Mouse (Mus musculus): ENCODE measurements around the gene Cdh3. TPM values are rescaled to one million over a fixed set of nuclear protein-coding genes. Genes with fewer than 3 reads are reported as not detected.
"Not testable (repeated sequence)": the region's sequence is repeated elsewhere in the genome, so short reads cannot be mapped to it uniquely, and the experiment has no call there.

Cdh3 gene
- polyA plus RNA-seq, 1 experiment from 2014 or later, result 0.67 TPM

DNA sequence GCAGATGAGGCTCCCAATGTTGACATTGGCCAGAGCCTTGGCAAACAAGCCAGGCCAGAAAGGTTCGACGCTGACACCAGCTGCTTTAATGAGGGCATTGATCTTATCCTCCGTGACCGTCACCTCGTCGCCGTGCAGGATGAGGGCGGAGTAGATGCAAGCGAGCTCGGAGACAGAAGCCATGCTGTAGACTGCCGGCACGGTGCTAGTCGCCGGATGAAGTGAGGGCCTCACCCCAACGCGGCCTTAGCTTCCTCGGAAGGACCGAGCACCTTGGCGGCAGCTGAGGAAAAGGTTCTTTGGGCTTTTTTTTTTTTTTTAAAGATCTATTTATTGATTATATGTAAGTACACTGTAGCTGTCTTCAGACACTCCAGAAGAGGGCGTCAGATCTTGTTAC is 62.5 kb downstream of the Cdh3 start, which contains the start of gene Gm10073:
Gene Gm10073 (minus strand): TSS at position 294 of the 400 bp plus-strand sequence.
- H3K9ac ChIP-seq (ENCODE audit: low read length); H3K27me3 ChIP-seq (replicated peaks; ENCODE audit: control insufficient read depth, insufficient read depth, low read length); H3K9me3 ChIP-seq (replicated peaks; ENCODE audit: control insufficient read depth, low read length); H3K4me2 ChIP-seq (ENCODE audit: low read length); ATAC-seq; H3K4me1 ChIP-seq (ENCODE audit: control insufficient read depth, insufficient read depth, low read length); DNase-seq (ENCODE audit: low spot score); H3K27ac ChIP-seq (ENCODE audit: low read depth, low read length); H3K36me3 ChIP-seq (ENCODE audit: control insufficient read depth, insufficient read depth, low read length); H3K4me3 ChIP-seq (ENCODE audit: low read depth, low read length): not testable (repeated sequence)
- 66% methylated on average over 20 of the region's 20 CpGs for WGBS

DNA sequence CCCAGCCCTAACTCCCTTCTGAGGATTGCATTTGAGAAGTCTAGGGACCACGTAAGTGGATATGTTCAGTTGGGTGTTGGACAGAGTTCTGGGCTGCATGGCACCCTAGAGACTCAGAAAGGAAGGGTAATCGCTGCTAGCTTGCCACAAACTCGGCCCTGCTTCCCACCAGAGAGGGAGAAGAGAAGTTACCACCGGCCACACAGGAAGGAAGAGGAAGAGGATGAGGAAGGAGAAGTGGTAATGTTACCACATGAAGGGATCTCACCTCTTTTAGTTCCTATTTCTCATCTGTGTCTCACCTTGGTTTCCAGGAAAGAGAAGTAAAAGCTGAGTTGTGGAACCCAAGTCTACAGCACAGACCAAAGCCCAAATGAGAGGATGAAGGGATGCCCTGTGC is 63.6 kb downstream of the Cdh3 start:
- H3K9me3 ChIP-seq (replicated peaks; ENCODE audit: control insufficient read depth, low read length), result no peaks in the 10 kb centered on the region
- no peak for DNase-seq (ENCODE audit: low spot score)
- H3K4me2 ChIP-seq (ENCODE audit: low read length), result no peak overlapping the region
- H3K27me3 ChIP-seq (replicated peaks; ENCODE audit: control insufficient read depth, insufficient read depth, low read length), result no peaks in the 10 kb centered on the region
- H3K27ac ChIP-seq (ENCODE audit: low read depth, low read length), result no peak overlapping the region
- no peak overlapping the region for H3K9ac ChIP-seq (ENCODE audit: low read length)
- no peaks in the 10 kb centered on the region for H3K4me1 ChIP-seq (ENCODE audit: control insufficient read depth, insufficient read depth, low read length)
- 82% methylated on average over 4 of the region's 4 CpGs for WGBS
- ATAC-seq, result no peak
- H3K36me3 ChIP-seq (ENCODE audit: control insufficient read depth, insufficient read depth, low read length), result no peaks in the 10 kb centered on the region
- H3K4me3 ChIP-seq (ENCODE audit: low read depth, low read length), result no peak overlapping the region

DNA sequence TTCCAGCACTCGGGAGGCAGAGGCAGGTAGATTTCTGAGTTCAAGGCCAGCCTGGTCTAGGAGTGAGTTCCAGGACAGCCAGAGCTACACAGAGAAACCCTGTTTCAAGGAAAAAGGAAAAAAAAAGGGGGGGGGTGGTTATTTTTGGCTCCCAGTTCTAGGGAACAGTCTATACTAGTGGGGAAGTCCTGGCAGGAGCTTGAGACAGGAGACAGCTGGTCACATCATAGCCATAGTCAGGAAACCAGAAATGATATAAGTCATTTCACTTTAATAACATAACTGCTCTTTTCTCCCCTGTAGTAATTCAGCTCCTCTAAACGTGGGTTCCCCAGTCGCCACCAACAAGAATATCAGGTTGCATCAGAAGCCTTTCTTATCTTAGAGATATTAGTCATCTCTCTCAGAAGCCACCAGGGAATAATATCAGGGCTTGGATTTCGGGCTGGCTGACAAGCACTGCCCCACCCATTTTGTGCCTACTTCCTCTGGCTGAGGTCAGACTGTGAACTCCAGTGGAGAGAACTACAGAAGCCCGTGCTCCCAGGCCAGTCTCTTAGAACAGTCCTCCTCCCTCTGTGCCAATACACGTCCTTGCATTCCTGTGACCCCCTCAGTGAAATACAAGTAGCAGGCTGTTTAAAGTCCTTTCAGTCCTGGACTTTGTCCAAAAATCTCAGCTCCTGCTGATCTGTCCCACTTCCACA is 66.3 kb downstream of the Cdh3 start:
- Histone ChIP-seq H3K4me3 (ENCODE audit: low read depth, low read length) (no peak overlapping the region), H3K27me3 (replicated peaks; ENCODE audit: control insufficient read depth, insufficient read depth, low read length) (no peaks in the 10 kb centered on the region), H3K4me2 (ENCODE audit: low read length) (no peak overlapping the region), H3K4me1 (ENCODE audit: control insufficient read depth, insufficient read depth, low read length) (no peaks in the 10 kb centered on the region), H3K9ac (ENCODE audit: low read length) (no peak overlapping the region), H3K9me3 (replicated peaks; ENCODE audit: control insufficient read depth, low read length) (no peaks in the 10 kb centered on the region), H3K36me3 (ENCODE audit: control insufficient read depth, insufficient read depth, low read length) (no peaks in the 10 kb centered on the region), H3K27ac (ENCODE audit: low read depth, low read length) (no peak overlapping the region)
- no peak for ATAC-seq
- 55% methylated on average over 6 of the region's 6 CpGs for WGBS
- DNase-seq (ENCODE audit: low spot score), result peak; percentile 13

DNA sequence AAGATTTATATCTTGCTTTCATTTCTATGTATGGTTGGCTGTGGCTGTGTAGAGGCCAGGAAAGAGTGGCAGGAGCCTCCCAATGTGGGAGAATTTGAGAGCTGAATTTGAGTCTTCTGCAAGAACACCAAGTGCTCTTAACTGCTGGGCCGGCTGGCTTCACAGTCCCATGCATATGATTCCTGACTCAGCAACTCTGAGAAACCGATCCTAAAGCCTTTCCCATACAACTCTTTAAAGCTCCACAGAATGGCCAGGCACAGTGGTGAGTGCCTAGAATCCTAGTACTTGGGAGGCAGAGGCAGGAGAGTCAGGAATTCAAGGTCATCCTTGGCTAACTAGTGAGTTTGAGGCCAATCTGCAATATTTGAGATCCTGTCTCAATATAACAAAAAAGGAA is 68.8 kb downstream of the Cdh3 start:
- no peak for ATAC-seq

DNA sequence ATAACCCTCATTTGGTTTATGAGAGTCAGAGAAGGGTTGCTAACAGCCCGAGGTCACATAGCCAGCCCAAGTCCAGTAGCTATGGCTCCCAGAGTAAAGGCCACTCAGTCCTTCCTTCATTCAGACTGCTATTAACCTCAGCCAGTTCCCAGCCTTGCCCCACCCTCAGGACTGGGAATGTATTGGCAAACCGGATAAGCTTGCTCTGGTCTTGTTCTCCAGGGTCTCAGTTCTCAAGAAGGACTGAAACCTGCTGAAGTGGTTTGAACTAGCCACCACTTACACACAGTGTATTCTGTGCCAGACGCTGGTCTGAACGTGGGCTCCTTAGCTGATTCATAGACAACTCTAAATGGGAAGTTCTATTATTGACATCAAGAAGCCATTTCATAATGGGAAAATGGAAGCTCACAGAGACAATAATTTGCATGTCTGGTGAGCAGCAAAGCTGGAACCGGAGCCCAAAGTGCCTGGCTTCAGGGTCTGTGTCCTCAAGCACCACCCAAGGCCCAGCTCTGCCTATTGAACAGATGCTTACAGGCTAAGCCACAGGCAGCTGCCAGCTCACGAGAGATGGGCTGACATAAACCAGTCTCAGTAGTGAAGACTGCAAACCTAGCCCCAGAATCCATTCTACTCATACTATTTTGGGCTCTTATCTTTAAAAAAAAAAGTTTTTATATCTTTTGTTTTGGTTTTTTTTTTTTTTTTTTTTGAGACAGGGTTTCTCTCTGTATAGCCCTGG is 70.8 kb downstream of the Cdh3 start:
- H3K27ac ChIP-seq (ENCODE audit: low read depth, low read length), result no peak overlapping the region
- H3K4me3 ChIP-seq (ENCODE audit: low read depth, low read length), result no peak overlapping the region
- H3K9me3 ChIP-seq (replicated peaks; ENCODE audit: control insufficient read depth, low read length), result no peaks in the 10 kb centered on the region
- no peak for DNase-seq (ENCODE audit: low spot score)
- H3K4me1 ChIP-seq (ENCODE audit: control insufficient read depth, insufficient read depth, low read length), result no peaks in the 10 kb centered on the region
- H3K9ac ChIP-seq (ENCODE audit: low read length), result no peak overlapping the region
- WGBS, result 76% methylated on average over 6 of the region's 6 CpGs
- no peak for ATAC-seq
- no peak overlapping the region for H3K4me2 ChIP-seq (ENCODE audit: low read length)
- H3K36me3 ChIP-seq (ENCODE audit: control insufficient read depth, insufficient read depth, low read length), result no peaks in the 10 kb centered on the region
- H3K27me3 ChIP-seq (replicated peaks; ENCODE audit: control insufficient read depth, insufficient read depth, low read length), result no peaks in the 10 kb centered on the region

More for the DNA sequence above, 68.8 kb downstream of the Cdh3 start:
- Histone ChIP-seq H3K4me2 (ENCODE audit: low read length) (no peak overlapping the region), H3K4me3 (ENCODE audit: low read depth, low read length) (no peak overlapping the region), H3K27me3 (replicated peaks; ENCODE audit: control insufficient read depth, insufficient read depth, low read length) (no peaks in the 10 kb centered on the region), H3K9me3 (replicated peaks; ENCODE audit: control insufficient read depth, low read length) (no peaks in the 10 kb centered on the region), H3K27ac (ENCODE audit: low read depth, low read length) (no peak overlapping the region), H3K36me3 (ENCODE audit: control insufficient read depth, insufficient read depth, low read length) (no peaks in the 10 kb centered on the region), H3K9ac (ENCODE audit: low read length) (no peak overlapping the region), H3K4me1 (ENCODE audit: control insufficient read depth, insufficient read depth, low read length) (no peaks in the 10 kb centered on the region)
- WGBS, result 67% methylated on average over 2 of the region's 2 CpGs
- DNase-seq (ENCODE audit: low spot score), result no peak

DNA sequence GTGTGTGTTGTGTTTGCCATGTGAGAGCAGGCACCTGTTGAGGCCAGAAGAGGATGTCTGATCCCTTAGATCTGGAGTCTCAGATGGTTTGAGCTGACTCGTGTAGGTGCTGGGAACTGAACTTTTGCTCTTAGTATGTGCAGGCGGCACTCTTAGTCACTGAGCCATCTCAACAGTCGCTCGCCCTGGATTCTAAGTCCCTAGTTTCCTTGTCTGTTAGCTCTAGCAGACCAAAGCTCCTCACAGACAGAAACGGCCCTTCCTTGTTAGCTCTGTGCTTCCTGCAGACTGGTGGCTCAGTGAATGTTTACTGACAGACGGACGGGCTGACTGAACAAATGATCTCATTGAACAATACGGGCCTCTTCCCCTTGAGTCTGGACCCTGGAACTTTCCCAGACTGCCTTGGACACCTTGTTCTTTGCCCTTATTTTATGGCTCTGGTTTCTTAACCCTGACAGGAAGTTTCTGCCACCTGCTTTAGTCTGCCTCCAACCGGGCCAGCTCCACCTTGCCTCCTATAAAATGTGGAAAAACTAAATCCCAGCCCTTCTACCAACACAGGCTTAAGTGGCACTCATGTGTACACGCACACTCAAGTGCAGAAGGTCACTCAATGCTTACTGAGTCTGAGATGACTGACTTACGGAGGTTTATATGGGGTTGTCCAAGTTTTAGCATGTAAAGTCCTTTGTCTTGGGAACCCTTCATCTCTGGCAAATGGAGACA is 74.4 kb downstream of the Cdh3 start:
- Histone ChIP-seq H3K9me3 (replicated peaks; ENCODE audit: control insufficient read depth, low read length) (no peaks in the 10 kb centered on the region), H3K36me3 (ENCODE audit: control insufficient read depth, insufficient read depth, low read length) (no peaks in the 10 kb centered on the region), H3K9ac (ENCODE audit: low read length) (no peak overlapping the region), H3K4me2 (ENCODE audit: low read length) (no peak overlapping the region), H3K4me3 (ENCODE audit: low read depth, low read length) (no peak overlapping the region), H3K27ac (ENCODE audit: low read depth, low read length) (no peak overlapping the region), H3K27me3 (replicated peaks; ENCODE audit: control insufficient read depth, insufficient read depth, low read length) (no peaks in the 10 kb centered on the region), H3K4me1 (ENCODE audit: control insufficient read depth, insufficient read depth, low read length) (no peaks in the 10 kb centered on the region)
- DNase-seq (ENCODE audit: low spot score) (no peak), ATAC-seq (no peak)
- 78% methylated on average over 11 of the region's 11 CpGs for WGBS

DNA sequence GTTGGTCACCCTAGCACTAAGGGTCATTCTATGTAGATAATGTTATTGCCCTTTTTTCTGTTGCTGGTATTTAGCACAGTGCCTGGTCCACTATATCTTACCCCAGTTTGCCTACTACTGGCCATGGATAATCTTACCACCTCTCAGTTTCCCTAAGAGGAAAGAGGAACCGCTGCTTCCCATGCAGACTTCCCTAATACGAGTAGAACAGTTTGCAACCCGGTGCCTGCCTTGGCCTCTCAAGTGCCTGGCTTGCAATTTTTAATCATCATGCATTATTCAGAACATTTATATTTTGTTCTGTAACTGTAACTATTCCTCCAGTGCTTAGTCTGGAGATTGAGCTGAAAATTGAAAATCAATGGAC is 75.0 kb downstream of the Cdh3 start:
- no peak overlapping the region for H3K4me2 ChIP-seq (ENCODE audit: low read length)
- no peak overlapping the region for H3K9ac ChIP-seq (ENCODE audit: low read length)
- no peaks in the 10 kb centered on the region for H3K36me3 ChIP-seq (ENCODE audit: control insufficient read depth, insufficient read depth, low read length)
- DNase-seq (ENCODE audit: low spot score) (no peak), ATAC-seq (no peak)
- H3K27ac ChIP-seq (ENCODE audit: low read depth, low read length), result no peak overlapping the region
- H3K4me3 ChIP-seq (ENCODE audit: low read depth, low read length), result no peak overlapping the region
- WGBS, result 98% methylated on average over 3 of the region's 3 CpGs
- H3K4me1 ChIP-seq (ENCODE audit: control insufficient read depth, insufficient read depth, low read length), result no peaks in the 10 kb centered on the region
- no peaks in the 10 kb centered on the region for H3K27me3 ChIP-seq (replicated peaks; ENCODE audit: control insufficient read depth, insufficient read depth, low read length)
- no peaks in the 10 kb centered on the region for H3K9me3 ChIP-seq (replicated peaks; ENCODE audit: control insufficient read depth, low read length)

DNA sequence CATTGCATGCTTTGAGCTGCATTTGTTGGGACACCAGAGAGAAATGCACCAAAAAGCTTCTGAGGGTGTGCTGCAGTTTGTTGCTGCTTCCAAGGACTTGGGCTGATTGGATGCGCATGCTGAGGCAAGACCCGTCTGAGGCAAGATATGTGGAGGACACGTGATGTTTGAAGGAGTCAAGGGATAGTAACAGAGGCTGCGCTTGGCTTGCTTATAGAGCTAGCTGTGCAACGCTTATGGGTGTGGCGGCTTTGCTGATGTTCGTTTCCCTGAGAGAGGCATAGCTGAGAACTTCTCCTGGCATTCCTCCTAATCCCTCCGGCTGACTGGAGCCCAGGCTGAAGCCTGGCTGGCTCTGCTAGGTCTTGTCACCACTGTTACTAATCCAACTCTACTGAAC is 76.2 kb downstream of the Cdh3 start:
- Histone ChIP-seq H3K27ac (ENCODE audit: low read depth, low read length) (no peak overlapping the region), H3K4me2 (ENCODE audit: low read length) (no peak overlapping the region)
- WGBS, result 82% methylated on average over 8 of the region's 8 CpGs

More for the DNA sequence above, 76.2 kb downstream of the Cdh3 start:
- DNase-seq (ENCODE audit: low spot score), result no peak
- no peaks in the 10 kb centered on the region for H3K9me3 ChIP-seq (replicated peaks; ENCODE audit: control insufficient read depth, low read length)
- no peaks in the 10 kb centered on the region for H3K36me3 ChIP-seq (ENCODE audit: control insufficient read depth, insufficient read depth, low read length)
- H3K27me3 ChIP-seq (replicated peaks; ENCODE audit: control insufficient read depth, insufficient read depth, low read length), result no peaks in the 10 kb centered on the region
- H3K9ac ChIP-seq (ENCODE audit: low read length), result no peak overlapping the region
- no peaks in the 10 kb centered on the region for H3K4me1 ChIP-seq (ENCODE audit: control insufficient read depth, insufficient read depth, low read length)
- ATAC-seq, result no peak
- no peak overlapping the region for H3K4me3 ChIP-seq (ENCODE audit: low read depth, low read length)
